Mouse (Mus musculus) thymus, postnatal 0 days (tissue): ENCODE data around the gene Ttc7b. TPM values are rescaled to one million over a fixed set of nuclear protein-coding genes. Genes with fewer than 3 reads are reported as not detected.

Source experiments
- DNase-seq: peaks from one replicate; pipeline ENCODE4 v3.0.0-alpha.2; 2015; ENCODE audit warnings: low spot score
- polyA plus RNA-seq: library from polyadenylated mRNA; unstranded; fragments of >200 nt; fragmentation: Nextera tagmentation; extraction: Ambion mirVana; gene quantifications from 2 replicates; pipeline ENCODE4 v1.2.1, GENCODE M21; 2015

The Ttc7b gene
- polyA plus RNA-seq, 1 experiment from 2014 or later: 7.3 TPM

GRCm38 (mm10) chr12:100489799-100490198 is 30.8 kb downstream of the Ttc7b start:
- DNase-seq: no peak

- DNase-seq: no peak
Measured at GRCm38 (mm10) chr12:100488368-100488767, 32.3 kb downstream of the Ttc7b start.

GRCm38 (mm10) chr12:100486232-100486631 is 34.4 kb downstream of the Ttc7b start:
- DNase-seq: no peak

- no peak for DNase-seq
Measured at GRCm38 (mm10) chr12:100483054-100483453, 37.6 kb downstream of the Ttc7b start.

GRCm38 (mm10) chr12:100482255-100482654 is 38.4 kb downstream of the Ttc7b start:
- DNase-seq: no peak

- DNase-seq: no peak
Measured at GRCm38 (mm10) chr12:100481443-100482026, 39.1 kb downstream of the Ttc7b start.

- no peak for DNase-seq
Measured at GRCm38 (mm10) chr12:100480642-100481442, 39.8 kb downstream of the Ttc7b start.

- DNase-seq: peak; percentile 91
Measured at GRCm38 (mm10) chr12:100479892-100480621, 40.6 kb downstream of the Ttc7b start.

GRCm38 (mm10) chr12:100479270-100479869 is 41.3 kb downstream of the Ttc7b start:
- DNase-seq: no peak

- DNase-seq: no peak
Measured at GRCm38 (mm10) chr12:100478615-100479014, 42.0 kb downstream of the Ttc7b start.

GRCm38 (mm10) chr12:100478151-100478550 is 42.5 kb downstream of the Ttc7b start:
- DNase-seq: no peak

- DNase-seq: no peak
Measured at GRCm38 (mm10) chr12:100477474-100477873, 43.2 kb downstream of the Ttc7b start.

GRCm38 (mm10) chr12:100476351-100476750 is 44.3 kb downstream of the Ttc7b start:
- DNase-seq: no peak

GRCm38 (mm10) chr12:100475489-100475888 is 45.1 kb downstream of the Ttc7b start:
- DNase-seq: no peak

- DNase-seq: no peak
Measured at GRCm38 (mm10) chr12:100474661-100475321, 45.8 kb downstream of the Ttc7b start.

- no peak for DNase-seq
Measured at GRCm38 (mm10) chr12:100470295-100470694, 50.3 kb downstream of the Ttc7b start.

- DNase-seq: no peak
Measured at GRCm38 (mm10) chr12:100469503-100470293, 50.9 kb downstream of the Ttc7b start.

GRCm38 (mm10) chr12:100465101-100465715 is 55.4 kb downstream of the Ttc7b start:
- no peak for DNase-seq

GRCm38 (mm10) chr12:100457701-100458100 is 62.9 kb downstream of the Ttc7b start:
- no peak for DNase-seq
